Mouse (Mus musculus): ENCODE measurements around the gene Rem1.

Gene Rem1

GRCm38 (mm10) chr2:152626774-152627591 lies at the start of gene Rem1:
Gene Rem1 (plus strand): TSS chr2:152626951.
- H3K36me3 ChIP-seq (ENCODE audit: control insufficient read depth, insufficient read depth, low read length, poor library complexity, severe bottlenecking) = no peaks in the 10 kb centered on the region
- DNase-seq (ENCODE audit: low read depth, low spot score) = no peak
- H3K27me3 ChIP-seq (ENCODE audit: control insufficient read depth, insufficient read depth, low read length, poor library complexity, severe bottlenecking) = no peaks in the 10 kb centered on the region; the same call in 1 of the 2 replicates

- Histone ChIP-seq H3K36me3 (ENCODE audit: control insufficient read depth, insufficient read depth, low read length, poor library complexity, severe bottlenecking) (no peaks in the 10 kb centered on the region), H3K27me3 (ENCODE audit: control insufficient read depth, insufficient read depth, low read length, poor library complexity, severe bottlenecking) (no peaks in the 10 kb centered on the region)
- DNase-seq (ENCODE audit: low read depth, low spot score) = no peak
Measured at GRCm38 (mm10) chr2:152580107-152580506, 46.6 kb upstream of the Rem1 start, which contains the start of gene Defb19. Gene Defb19 (minus strand): TSS chr2:152580312.

GRCm38 (mm10) chr2:152580612-152581011 lies 46.1 kb upstream of the Rem1 start:
- no peak for DNase-seq (ENCODE audit: low read depth, low spot score)
- H3K36me3 ChIP-seq (ENCODE audit: control insufficient read depth, insufficient read depth, low read length, poor library complexity, severe bottlenecking) = no peaks in the 10 kb centered on the region
- no peaks in the 10 kb centered on the region for H3K27me3 ChIP-seq (ENCODE audit: control insufficient read depth, insufficient read depth, low read length, poor library complexity, severe bottlenecking)

GRCm38 (mm10) chr2:152586926-152587560 lies 39.7 kb upstream of the Rem1 start:
- DNase-seq (ENCODE audit: low read depth, low spot score) = peak; percentile 6
- no peaks in the 10 kb centered on the region for H3K36me3 ChIP-seq (ENCODE audit: control insufficient read depth, insufficient read depth, low read length, poor library complexity, severe bottlenecking)
- no peaks in the 10 kb centered on the region for H3K27me3 ChIP-seq (ENCODE audit: control insufficient read depth, insufficient read depth, low read length, poor library complexity, severe bottlenecking)

- Histone ChIP-seq H3K36me3 (ENCODE audit: control insufficient read depth, insufficient read depth, low read length, poor library complexity, severe bottlenecking) (no peaks in the 10 kb centered on the region), H3K27me3 (ENCODE audit: control insufficient read depth, insufficient read depth, low read length, poor library complexity, severe bottlenecking) (no peaks in the 10 kb centered on the region)
- DNase-seq (ENCODE audit: low read depth, low spot score) = no peak
Measured at GRCm38 (mm10) chr2:152588450-152588849, 38.3 kb upstream of the Rem1 start.

GRCm38 (mm10) chr2:152589021-152589420 lies 37.7 kb upstream of the Rem1 start:
- Histone ChIP-seq H3K36me3 (ENCODE audit: control insufficient read depth, insufficient read depth, low read length, poor library complexity, severe bottlenecking) (no peaks in the 10 kb centered on the region), H3K27me3 (ENCODE audit: control insufficient read depth, insufficient read depth, low read length, poor library complexity, severe bottlenecking) (no peaks in the 10 kb centered on the region)
- no peak for DNase-seq (ENCODE audit: low read depth, low spot score)

- Histone ChIP-seq H3K27me3 (ENCODE audit: control insufficient read depth, insufficient read depth, low read length, poor library complexity, severe bottlenecking) (no peaks in the 10 kb centered on the region), H3K36me3 (ENCODE audit: control insufficient read depth, insufficient read depth, low read length, poor library complexity, severe bottlenecking) (no peaks in the 10 kb centered on the region)
- no peak for DNase-seq (ENCODE audit: low read depth, low spot score)
Measured at GRCm38 (mm10) chr2:152599299-152599698, 27.5 kb upstream of the Rem1 start, which contains the start of gene Defb45. Gene Defb45 (minus strand): TSS chr2:152599399.

- H3K36me3 ChIP-seq (ENCODE audit: control insufficient read depth, insufficient read depth, low read length, poor library complexity, severe bottlenecking) = no peaks in the 10 kb centered on the region
- no peak for DNase-seq (ENCODE audit: low read depth, low spot score)
- H3K27me3 ChIP-seq (ENCODE audit: control insufficient read depth, insufficient read depth, low read length, poor library complexity, severe bottlenecking) = no peaks in the 10 kb centered on the region
Measured at GRCm38 (mm10) chr2:152600076-152600475, 26.7 kb upstream of the Rem1 start.

- no peak for DNase-seq (ENCODE audit: low read depth, low spot score)
- Histone ChIP-seq H3K36me3 (ENCODE audit: control insufficient read depth, insufficient read depth, low read length, poor library complexity, severe bottlenecking) (no peaks in the 10 kb centered on the region), H3K27me3 (ENCODE audit: control insufficient read depth, insufficient read depth, low read length, poor library complexity, severe bottlenecking) (no peaks in the 10 kb centered on the region)
Measured at GRCm38 (mm10) chr2:152601275-152601960, 25.3 kb upstream of the Rem1 start.

- Histone ChIP-seq H3K27me3 (ENCODE audit: control insufficient read depth, insufficient read depth, low read length, poor library complexity, severe bottlenecking) (no peaks in the 10 kb centered on the region), H3K36me3 (ENCODE audit: control insufficient read depth, insufficient read depth, low read length, poor library complexity, severe bottlenecking) (no peaks in the 10 kb centered on the region)
- peak; percentile 24 for DNase-seq (ENCODE audit: low read depth, low spot score)
Measured at GRCm38 (mm10) chr2:152604057-152604456, 22.7 kb upstream of the Rem1 start, which contains the start of gene Defb36. Gene Defb36 (plus strand): TSS chr2:152604327.

- no peak for DNase-seq (ENCODE audit: low read depth, low spot score)
- H3K27me3 ChIP-seq (ENCODE audit: control insufficient read depth, insufficient read depth, low read length, poor library complexity, severe bottlenecking) = no peaks in the 10 kb centered on the region
- no peaks in the 10 kb centered on the region for H3K36me3 ChIP-seq (ENCODE audit: control insufficient read depth, insufficient read depth, low read length, poor library complexity, severe bottlenecking)
Measured at GRCm38 (mm10) chr2:152607746-152608145, 19.0 kb upstream of the Rem1 start.

GRCm38 (mm10) chr2:152608719-152609118 lies 18.0 kb upstream of the Rem1 start:
- H3K27me3 ChIP-seq (ENCODE audit: control insufficient read depth, insufficient read depth, low read length, poor library complexity, severe bottlenecking) = no peaks in the 10 kb centered on the region
- H3K36me3 ChIP-seq (ENCODE audit: control insufficient read depth, insufficient read depth, low read length, poor library complexity, severe bottlenecking) = no peaks in the 10 kb centered on the region
- DNase-seq (ENCODE audit: low read depth, low spot score) = no peak

GRCm38 (mm10) chr2:152612193-152612592 lies 14.6 kb upstream of the Rem1 start:
- H3K36me3 ChIP-seq (ENCODE audit: control insufficient read depth, insufficient read depth, low read length, poor library complexity, severe bottlenecking) = no peaks in the 10 kb centered on the region

GRCm38 (mm10) chr2:152615563-152615962 lies 11.2 kb upstream of the Rem1 start:
- peak; percentile 66 for DNase-seq (ENCODE audit: low read depth, low spot score)
- Histone ChIP-seq H3K36me3 (ENCODE audit: control insufficient read depth, insufficient read depth, low read length, poor library complexity, severe bottlenecking) (no peaks in the 10 kb centered on the region), H3K27me3 (ENCODE audit: control insufficient read depth, insufficient read depth, low read length, poor library complexity, severe bottlenecking) (no peaks in the 10 kb centered on the region)

More at GRCm38 (mm10) chr2:152612193-152612592, 14.6 kb upstream of the Rem1 start:
- no peak for DNase-seq (ENCODE audit: low read depth, low spot score)
- no peaks in the 10 kb centered on the region for H3K27me3 ChIP-seq (ENCODE audit: control insufficient read depth, insufficient read depth, low read length, poor library complexity, severe bottlenecking)

- no peak for DNase-seq (ENCODE audit: low read depth, low spot score)
- H3K36me3 ChIP-seq (ENCODE audit: control insufficient read depth, insufficient read depth, low read length, poor library complexity, severe bottlenecking) = no peaks in the 10 kb centered on the region
- H3K27me3 ChIP-seq (ENCODE audit: control insufficient read depth, insufficient read depth, low read length, poor library complexity, severe bottlenecking) = no peaks in the 10 kb centered on the region
Measured at GRCm38 (mm10) chr2:152616470-152616869, 10.3 kb upstream of the Rem1 start.
